Mouse (Mus musculus) layer of hippocampus, postnatal 14 days (tissue): ENCODE measurements at regions not wholly inside any gene's neighbourhood (a gene's known extent, or its start where the extent isn't known, plus 50 kb on each side); places are given as distances from the start of the nearest gene placed in this dataset.
A peak's percentile ranks its signal among the peaks of the same experiment; 100 is the strongest.

Source experiments
- DNase-seq, 2 experiments: peaks; one replicate each; pipeline ENCODE4 v3.0.0; 2021 to 2022; ENCODE audit warnings: low spot score in 2 of 2, mixed read lengths in 1 of 2

DNA sequence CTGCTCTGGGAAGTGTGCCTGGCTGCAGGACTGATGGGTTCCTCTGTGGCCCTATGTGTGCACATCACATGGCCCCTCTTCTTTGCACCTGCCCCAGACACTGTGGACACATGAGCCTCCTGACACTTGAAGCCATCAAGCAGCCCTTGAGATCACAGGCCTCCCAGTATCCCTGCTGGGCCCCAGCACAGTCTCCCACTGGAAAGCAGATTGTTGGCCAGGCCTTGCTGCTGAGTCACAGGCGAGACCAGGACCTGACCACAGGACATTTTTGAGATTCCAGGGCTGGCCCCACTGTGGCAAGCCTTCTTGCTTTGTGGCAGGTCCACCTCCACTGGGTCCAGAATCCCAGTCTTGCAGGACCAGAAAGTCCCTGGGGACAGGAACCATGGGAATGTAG, 105.5 kb upstream of the Ccnd1 start:
- no peak for DNase-seq

GRCm38 (mm10) chr7:145043455-145044149, 103.9 kb upstream of the Ccnd1 start:
- no peak for DNase-seq

DNA sequence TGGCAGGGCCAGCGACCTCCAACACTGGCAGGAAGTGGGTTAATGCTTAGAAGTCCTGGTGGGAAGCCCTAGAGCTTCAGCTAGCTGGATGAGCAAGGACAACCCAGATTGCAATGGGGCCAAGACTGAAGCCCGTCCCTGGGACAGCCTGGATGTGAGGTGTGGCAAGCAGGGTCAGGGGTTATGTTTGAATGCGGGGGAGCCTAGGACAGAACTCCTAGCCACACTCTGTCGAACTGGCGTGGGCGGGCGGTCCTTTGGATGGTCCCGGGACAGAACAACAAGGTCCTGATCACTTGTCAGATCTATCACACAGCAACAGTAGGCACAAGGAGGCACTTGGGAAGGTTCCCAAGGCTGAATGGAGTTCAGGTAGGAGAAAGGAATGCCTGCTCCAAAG, 101.1 kb upstream of the Ccnd1 start:
- no peak for DNase-seq

GRCm38 (mm10) chr7:145034385-145034784, 94.7 kb upstream of the Ccnd1 start:
- DNase-seq = no peak

DNA sequence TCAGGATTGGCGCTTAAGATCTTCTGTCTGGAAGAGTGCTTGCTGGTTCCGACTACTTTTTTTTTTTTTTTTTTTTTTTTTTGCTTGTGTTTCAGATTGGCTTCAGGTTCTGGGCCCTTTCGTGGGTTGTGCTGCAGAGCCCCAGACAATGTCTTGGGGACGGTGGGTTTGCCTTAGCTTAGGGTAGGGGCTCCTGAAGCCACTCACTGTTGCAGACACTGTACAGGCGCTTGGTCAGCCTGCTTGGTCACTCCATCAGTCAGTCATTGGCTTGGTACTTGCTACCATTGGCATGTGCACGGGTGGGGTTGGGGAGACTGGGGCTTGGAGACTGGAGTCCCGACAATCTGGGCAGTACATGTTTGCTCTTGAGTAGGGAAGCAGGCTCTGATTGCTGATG, 91.5 kb upstream of the Ccnd1 start:
- DNase-seq = peak in 1 of 2 experiments; percentile 13

- peak; percentile 75 to 86 for DNase-seq
Observed at GRCm38 (mm10) chr7:145030635-145031141, 91.0 kb upstream of the Ccnd1 start.

DNA sequence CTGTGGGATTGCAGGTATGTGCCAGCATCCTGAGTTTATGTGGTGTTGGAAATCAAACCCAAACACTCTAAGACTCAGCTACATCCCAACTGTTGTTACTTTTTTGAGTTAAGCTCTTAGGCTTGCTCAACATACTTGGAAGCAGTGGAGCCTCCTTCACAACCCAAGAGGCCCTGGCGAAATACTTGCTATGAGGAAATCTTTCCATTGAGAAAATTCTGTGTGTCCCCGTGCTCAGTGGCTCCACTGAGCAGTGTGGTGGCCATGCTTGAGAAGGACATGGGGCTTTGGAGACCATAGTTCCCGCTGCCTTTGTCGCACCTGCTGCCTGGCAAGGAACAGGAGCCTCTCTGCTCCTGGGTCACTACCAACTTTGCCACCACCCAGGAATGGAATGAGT, 89.9 kb upstream of the Ccnd1 start:
- no peak for DNase-seq

- no peak for DNase-seq
Observed at GRCm38 (mm10) chr7:145029124-145029523, 89.4 kb upstream of the Ccnd1 start.

DNA sequence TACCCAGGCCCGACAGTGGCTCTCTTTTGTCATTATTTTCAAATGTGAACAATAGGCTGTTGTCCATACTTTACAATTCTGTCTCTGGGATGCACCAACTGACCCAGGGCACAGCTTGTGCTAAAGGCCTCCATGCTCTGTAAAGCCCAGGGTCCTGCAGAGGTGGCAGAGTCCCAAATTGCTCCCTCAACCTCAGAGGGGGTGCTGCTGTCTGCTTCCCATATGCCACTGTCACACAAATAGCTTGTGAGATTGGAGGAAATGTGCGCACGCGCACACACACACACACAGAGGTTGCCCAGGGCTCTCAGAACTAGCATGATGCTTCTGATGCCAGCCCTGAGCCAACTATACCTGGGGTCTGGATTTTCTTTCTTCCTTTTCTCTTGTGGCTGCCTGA, 87.3 kb upstream of the Ccnd1 start:
- DNase-seq = no peak

- no peak for DNase-seq
Observed at GRCm38 (mm10) chr7:145026014-145026285, 86.2 kb upstream of the Ccnd1 start.

DNA sequence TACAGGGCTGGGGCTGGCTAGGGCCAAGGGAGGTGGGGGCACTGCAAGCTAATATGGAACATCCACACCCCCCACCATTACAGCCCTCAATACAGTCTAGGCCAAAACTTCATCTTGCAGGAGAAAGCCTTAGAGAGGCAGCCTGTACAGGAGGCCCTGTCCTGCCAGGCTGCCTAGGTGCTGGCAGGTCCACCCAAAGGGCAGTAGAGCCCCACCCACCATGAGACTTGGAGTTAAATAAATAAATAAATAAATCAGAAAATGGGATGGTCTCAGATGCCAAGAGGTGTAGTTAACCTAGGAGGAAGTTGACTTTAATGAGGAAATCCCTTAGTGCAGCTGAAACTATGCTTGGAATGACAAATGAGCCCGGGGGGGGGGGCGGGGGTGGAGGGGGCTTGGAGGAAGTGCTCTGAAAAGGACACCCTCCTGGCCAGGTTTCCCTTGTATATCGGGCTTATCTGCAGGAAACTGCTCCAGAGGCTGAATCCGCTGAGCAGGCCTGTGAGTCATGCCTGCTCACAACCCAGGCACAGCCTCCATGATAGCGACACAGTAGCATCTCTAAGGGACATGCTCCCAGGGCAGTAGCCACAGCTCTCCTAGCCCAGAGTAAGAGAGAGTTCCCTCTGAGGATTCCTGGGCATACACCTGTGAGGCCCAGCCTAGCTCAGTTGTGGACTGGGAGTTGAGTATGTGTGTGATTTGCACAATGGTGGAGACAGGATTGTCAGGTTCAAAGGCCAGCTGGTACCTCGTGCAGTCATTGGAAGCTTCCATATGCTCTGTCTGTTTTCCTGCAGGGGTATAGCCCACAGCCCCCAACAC, 85.7 kb upstream of the Ccnd1 start:
- DNase-seq = no peak

DNA sequence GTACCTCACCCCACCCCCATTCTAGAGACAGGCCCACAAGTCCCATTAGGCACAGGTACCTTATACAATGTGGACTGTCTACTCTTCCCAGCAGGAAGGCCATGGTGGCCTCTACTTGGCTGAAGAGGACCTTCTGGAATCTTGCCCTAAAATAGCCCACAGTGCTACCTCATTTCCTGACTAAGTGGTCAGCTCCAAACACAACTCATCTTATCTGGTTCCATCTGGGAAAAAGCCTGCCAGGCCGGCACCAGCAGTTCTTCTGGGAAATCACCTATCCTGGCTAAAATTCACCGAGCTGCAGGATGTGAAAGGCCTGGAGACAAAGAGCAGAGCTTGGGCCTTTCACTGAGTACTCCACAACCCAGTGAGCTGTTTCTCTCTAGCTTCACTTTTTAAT, 84.9 kb upstream of the Ccnd1 start:
- DNase-seq = no peak

DNA sequence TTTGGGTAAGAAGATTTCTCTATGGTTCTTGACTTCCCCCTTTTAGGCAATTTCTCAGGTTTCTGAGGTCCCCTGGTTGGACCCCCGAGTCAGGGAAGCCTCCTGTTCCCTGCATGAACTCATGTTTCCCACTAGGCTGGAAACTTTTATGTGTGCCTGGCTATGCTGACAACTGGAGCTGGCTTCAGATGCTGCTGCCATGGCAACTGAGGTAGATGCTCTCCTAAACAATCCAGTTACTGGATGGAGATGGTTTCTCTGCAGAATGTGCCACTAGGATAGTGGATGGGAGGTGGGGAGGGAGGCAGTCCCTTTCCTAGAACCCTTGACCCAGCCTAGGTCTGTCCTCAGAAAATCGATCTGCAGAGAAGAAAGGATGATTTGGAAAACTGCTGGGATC, 79.4 kb upstream of the Ccnd1 start:
- DNase-seq = peak; percentile 19 to 36

GRCm38 (mm10) chr7:145018149-145018548, 78.4 kb upstream of the Ccnd1 start:
- DNase-seq = no peak

DNA sequence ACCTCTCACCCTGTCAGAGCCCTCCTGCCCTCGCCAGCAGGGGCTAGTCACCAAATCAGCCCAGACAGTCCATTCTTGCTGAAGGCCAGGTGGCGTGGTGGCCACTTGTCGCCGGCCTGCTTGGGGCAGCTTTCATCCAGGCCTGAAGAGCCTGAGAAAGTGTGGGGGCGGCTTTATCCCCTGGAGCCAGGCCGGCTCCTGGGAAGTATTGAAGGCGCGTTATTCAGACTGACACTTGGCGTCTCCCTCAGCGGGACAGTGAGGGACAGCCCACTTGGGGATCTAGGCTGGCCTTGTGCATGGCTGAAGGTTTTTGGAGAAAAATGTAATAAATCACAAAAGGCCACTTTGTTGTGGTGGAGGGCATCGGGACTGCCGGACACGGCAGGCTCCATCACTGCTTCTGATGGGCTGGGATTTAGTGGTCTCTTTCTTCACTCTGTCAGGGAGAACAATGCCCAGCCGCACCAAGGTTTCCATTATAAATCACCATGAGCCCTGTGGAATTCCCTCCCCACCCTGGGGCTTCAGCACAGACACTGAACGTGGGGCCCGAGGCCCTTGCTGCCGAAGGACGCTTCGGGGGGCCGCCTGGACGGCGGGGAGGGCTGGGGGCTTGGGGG, 75.8 kb upstream of the Ccnd1 start:
- no peak for DNase-seq

GRCm38 (mm10) chr7:145010757-145011156, 71.0 kb upstream of the Ccnd1 start:
- no peak for DNase-seq

DNA sequence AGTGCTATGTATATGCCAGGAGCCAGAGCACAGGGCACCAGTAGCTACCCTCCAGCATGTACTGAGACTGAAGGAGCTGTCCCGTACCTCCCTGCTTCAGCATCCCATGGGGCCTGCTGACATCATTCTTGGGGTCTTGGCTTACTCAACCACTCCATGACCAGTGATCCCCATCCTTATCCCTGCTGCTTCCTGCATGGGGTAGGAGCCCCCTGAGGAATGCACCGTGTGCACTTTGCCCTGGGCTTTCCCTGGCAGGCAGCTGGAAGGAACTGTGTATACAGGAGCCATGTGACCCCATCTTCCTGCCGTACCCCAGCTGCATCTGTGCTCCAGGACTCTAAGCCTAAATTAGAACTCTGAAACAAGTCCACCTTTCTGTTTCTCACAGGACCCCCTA, 70.3 kb upstream of the Ccnd1 start:
- no peak for DNase-seq

DNA sequence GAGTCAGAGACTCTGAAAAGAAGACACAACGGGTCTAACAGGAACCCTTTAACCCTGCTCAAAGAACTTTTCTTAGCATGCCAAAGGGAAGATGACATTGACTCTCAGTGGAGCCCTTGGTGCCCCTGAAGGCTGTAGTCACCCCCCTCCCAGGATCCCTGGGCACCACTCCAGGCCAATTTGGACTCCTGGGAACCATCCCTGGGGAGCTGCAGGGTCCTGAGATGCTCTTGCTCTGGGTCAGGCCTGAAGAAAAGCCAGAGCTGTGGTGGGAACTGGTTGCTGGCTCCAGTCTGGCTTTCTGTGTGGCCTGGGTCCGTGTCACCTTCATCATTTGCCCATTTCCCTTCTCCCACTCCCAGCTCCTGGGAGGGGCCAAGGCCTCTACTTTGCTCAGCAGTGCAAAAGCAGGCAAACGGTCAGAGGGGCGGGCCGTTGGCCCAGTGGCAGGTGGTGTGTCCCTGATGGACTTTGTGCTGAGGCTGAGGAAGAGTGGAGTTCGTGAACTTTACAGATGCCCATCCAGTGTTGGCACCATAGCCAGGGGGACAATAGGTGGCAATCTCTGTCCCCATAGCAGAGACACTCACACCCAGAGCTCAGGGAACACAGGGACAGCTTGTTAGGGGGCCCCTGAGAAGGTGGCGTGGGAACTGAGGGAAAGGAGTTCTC, 69.1 kb upstream of the Ccnd1 start:
- no peak for DNase-seq

DNA sequence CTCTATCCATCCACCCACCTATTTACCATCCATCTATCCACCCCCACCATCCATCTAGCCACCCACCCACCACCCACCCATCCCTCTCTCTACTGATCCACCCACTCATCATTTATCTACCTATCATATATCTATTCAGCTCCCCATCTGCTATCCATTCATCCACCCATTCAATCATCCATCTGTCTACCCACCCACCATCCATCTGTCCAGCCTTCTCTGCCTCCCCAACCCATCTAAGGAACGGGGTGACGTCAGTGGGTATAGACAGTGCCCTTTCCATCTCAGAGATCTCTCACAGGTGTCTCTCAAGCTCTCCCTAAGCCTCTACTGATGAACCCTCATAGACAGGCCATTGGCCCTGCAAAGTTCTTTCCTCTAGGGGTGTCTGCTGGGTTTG, 67.5 kb upstream of the Ccnd1 start:
- DNase-seq = peak; percentile 23 to 50

- no peak for DNase-seq
Observed at GRCm38 (mm10) chr7:145001503-145002084, 61.9 kb upstream of the Ccnd1 start.

DNA sequence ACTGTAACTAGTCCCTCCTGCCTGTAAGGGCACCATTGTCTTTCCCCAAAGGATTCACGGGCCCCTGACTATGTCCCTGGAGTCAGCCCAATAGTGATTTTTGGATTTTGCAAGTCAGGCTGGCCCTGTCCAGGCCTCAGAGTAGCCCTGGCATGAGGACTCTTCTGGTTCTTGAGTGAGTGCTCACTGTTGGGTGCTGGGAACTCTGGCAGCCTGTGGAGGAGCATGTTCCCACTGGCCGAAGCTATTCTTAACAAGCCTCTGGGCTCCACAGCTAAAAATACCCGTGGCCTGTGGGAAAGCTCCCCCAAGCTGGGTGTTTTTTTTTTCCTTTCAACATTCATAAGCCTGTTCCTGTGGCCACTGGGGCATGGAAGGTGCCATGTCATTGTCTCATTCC, 60.0 kb upstream of the Ccnd1 start:
- no peak for DNase-seq
